Mouse (Mus musculus) ES-Bruce4 (cell line): Measurements from ENCODE around the gene Tbc1d9.

Experiments
- EP300 ChIP-seq: IDR thresholded peaks from 2 replicates; pipeline ENCODE4 v1.6.1; 2011; ENCODE audit warnings: low read depth, low read length; ENCODE audit not compliant: insufficient read depth
- POLR2A ChIP-seq: IDR thresholded peaks from one replicate; pipeline ENCODE4 v1.8.1; 2011; ENCODE audit warnings: low read length; ENCODE audit not compliant: insufficient read depth

DNA sequence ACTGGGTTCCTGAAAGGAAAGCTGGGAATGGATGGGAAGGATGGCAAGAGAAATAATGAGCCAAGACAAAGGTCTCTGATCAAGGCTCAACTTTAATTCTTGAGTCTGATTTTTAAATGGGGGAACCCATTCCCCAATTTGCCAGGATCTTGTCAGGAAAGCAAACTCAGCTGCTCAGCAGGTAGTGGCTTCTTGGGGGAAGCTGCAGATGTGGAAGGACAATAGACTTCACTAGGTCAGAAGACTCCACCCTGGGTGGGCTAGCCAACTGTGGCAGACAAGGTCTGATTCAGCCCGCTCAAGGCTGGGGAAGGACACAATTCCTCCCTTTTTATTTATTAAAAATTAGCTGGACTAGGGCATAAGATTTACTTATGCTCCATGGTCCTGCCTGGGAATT lies 139.8 kb downstream of the Tbc1d9 start:
- TF ChIP-seq POLR2A (no peak), EP300 (no peak)
